ENCODE assay signal across 20 mouse cellular contexts in the genomic region with DNA sequence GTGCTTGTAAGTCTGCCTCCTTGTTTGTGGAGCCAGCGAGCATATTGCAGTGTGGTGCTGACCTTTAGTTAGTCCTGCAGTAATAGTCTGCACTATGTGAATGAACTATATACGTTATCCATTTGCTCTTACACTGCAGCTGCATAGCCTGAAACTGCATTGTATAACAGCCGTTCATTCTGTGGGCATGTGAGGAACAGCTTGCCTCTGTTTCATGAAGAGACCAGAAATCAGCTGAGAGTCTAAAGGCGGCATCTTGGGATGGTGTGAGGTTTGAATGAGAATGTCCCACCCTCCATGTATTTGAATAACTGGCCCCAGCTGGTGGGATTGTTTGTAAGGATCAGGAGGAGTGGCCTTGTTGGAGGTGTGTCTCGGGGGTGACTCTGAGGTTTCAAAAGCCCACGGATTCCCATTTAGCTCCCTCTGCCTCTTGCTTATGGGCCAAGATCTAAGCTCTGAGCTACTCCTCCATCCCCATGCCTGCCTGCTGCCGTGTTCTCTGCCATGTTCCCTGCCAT. TPM values are rescaled to one million over a fixed set of nuclear protein-coding genes. Genes with fewer than 3 reads are reported as not detected.
DNase-seq lines count a peak whose midpoint lies in the region; ATAC-seq and TF ChIP-seq lines count a peak whose summit lies in the region.
"Had no signal": no experiment of that assay in that cellular context is flagged by ENCODE, and none has a peak within 500 bp of the region (broad histone marks: within the 10 kb centered on the region; RNA-seq: fewer than 3 reads in every experiment).

No protein-coding gene starts in this region.

- no peak for TF ChIP-seq CTCF in thymus, adult 2 months (IDR thresholded peaks at IDR 0.05; ENCODE audit: borderline replicate concordance, control insufficient read depth, extremely low read depth, insufficient read depth, low read length, poor library complexity)
- no peak for TF ChIP-seq CTCF in olfactory bulb, adult 2 months (IDR thresholded peaks at IDR 0.05; ENCODE audit: insufficient read depth, low read depth, low read length)

- no peak overlapping the region for H3K4me2 ChIP-seq in heart, embryonic 13.5 days
- no peak overlapping the region for H3K4me2 ChIP-seq in forebrain, embryonic 15.5 days (replicated peaks)
- H3K4me2 ChIP-seq: forebrain, embryonic 13.5 days; neural tube, embryonic 13.5 days had no signal

- ATAC-seq in heart, embryonic 13.5 days (ENCODE audit: extremely low read depth, insufficient number of reproducible peaks, low FRiP score, low TSS enrichment), result no peak
- ATAC-seq in forebrain, embryonic 15.5 days (replicated peaks), result no peak
- ATAC-seq: forebrain, embryonic 13.5 days; hindbrain, postnatal 0 days had no signal

- peaks cover 65% of the 10 kb centered on the region for H3K4me1 ChIP-seq in heart, embryonic 13.5 days
- H3K4me1 ChIP-seq in thymus, adult 2 months (replicated peaks; ENCODE audit: control insufficient read depth, insufficient read depth, low read length), result peaks cover 51% of the 10 kb centered on the region
- H3K4me1 ChIP-seq in olfactory bulb, adult 2 months (ENCODE audit: control insufficient read depth, insufficient read depth, low read length), result peaks cover 21% of the 10 kb centered on the region
- H3K4me1 ChIP-seq in forebrain, embryonic 15.5 days, result peaks cover 45% of the 10 kb centered on the region

- intact Hi-C loops in left cerebral cortex, postnatal 25 days (cut with DNase I), result no loop called here
- intact Hi-C loops in left cerebral cortex, postnatal 4 days (cut with DNase I), result no loop called here

- WGBS in heart, embryonic 13.5 days, result 78% methylated on average over 7 of the region's 7 CpGs
- WGBS in thymus, adult 2 months, result 36% methylated on average over 7 of the region's 7 CpGs
- 33% methylated on average over 7 of the region's 7 CpGs for WGBS in olfactory bulb, adult 2 months
- 59% methylated on average over 7 of the region's 7 CpGs for WGBS in forebrain, embryonic 15.5 days

- H3K9me3 ChIP-seq in heart, embryonic 13.5 days, result no peaks in the 10 kb centered on the region
- H3K9me3 ChIP-seq in forebrain, embryonic 15.5 days, result no peaks in the 10 kb centered on the region
- H3K9me3 ChIP-seq: forebrain, embryonic 13.5 days; megakaryocyte, embryonic 14.5 days; neural tube, embryonic 13.5 days had no signal

- H3K4me3 ChIP-seq in heart, embryonic 13.5 days, result no peak overlapping the region
- peak overlapping the region; percentile 10; the same call in 1 of the 2 replicates for H3K4me3 ChIP-seq in thymus, adult 2 months (ENCODE audit: control insufficient read depth, insufficient read depth, low read length)
- H3K4me3 ChIP-seq in olfactory bulb, adult 2 months (ENCODE audit: insufficient read depth, low read depth, low read length), result no peak overlapping the region
- no peak overlapping the region for H3K4me3 ChIP-seq in forebrain, embryonic 15.5 days
- H3K4me3 ChIP-seq: forebrain, embryonic 13.5 days; heart, adult 2 months; megakaryocyte, embryonic 14.5 days; neural tube, embryonic 13.5 days had no signal

- H3K9ac ChIP-seq in heart, embryonic 13.5 days, result no peak overlapping the region
- no peak overlapping the region for H3K9ac ChIP-seq in forebrain, embryonic 15.5 days (replicated peaks)
- H3K9ac ChIP-seq: forebrain, embryonic 13.5 days; neural tube, embryonic 13.5 days had no signal

- 0 out of 2 replicates have a peak overlapping the region, but pooled peaks have one; percentile 46 for H3K27ac ChIP-seq in heart, embryonic 13.5 days (replicated peaks)
- peak overlapping the region; percentile 96 for H3K27ac ChIP-seq in thymus, adult 2 months (ENCODE audit: control insufficient read depth, insufficient read depth, low read length)
- peak overlapping the region; percentile 40 for H3K27ac ChIP-seq in olfactory bulb, adult 2 months (ENCODE audit: insufficient read depth, low read depth, low read length)
- H3K27ac ChIP-seq in forebrain, embryonic 15.5 days (replicated peaks), result no peak overlapping the region
- H3K27ac ChIP-seq: forebrain, embryonic 13.5 days; heart, adult 2 months; hindbrain, postnatal 0 days; neural tube, embryonic 13.5 days had no signal

- peaks cover 4% of the 10 kb centered on the region for H3K36me3 ChIP-seq in heart, embryonic 13.5 days
- no peaks in the 10 kb centered on the region; the same call in 1 of the 2 replicates for H3K36me3 ChIP-seq in thymus, adult 2 months (ENCODE audit: control insufficient read depth, insufficient read depth, low read length)
- H3K36me3 ChIP-seq in forebrain, embryonic 15.5 days, result no peaks in the 10 kb centered on the region
- H3K36me3 ChIP-seq: neural tube, embryonic 13.5 days had no signal

- no peaks in the 10 kb centered on the region for H3K27me3 ChIP-seq in heart, embryonic 13.5 days (replicated peaks)
- no peaks in the 10 kb centered on the region for H3K27me3 ChIP-seq in thymus, adult 2 months (ENCODE audit: control insufficient read depth, insufficient read depth, low read length)
- H3K27me3 ChIP-seq in forebrain, embryonic 15.5 days, result no peaks in the 10 kb centered on the region
- H3K27me3 ChIP-seq: forebrain, embryonic 13.5 days; neural tube, embryonic 13.5 days had no signal

- DNase-seq in heart, postnatal 4 days, result no peak
- peak; percentile 31 to 76 for DNase-seq in left cerebral cortex, postnatal 25 days (ENCODE audit: low spot score in 2 of 2)
- DNase-seq in left cerebral cortex, postnatal 4 days, result no peak
- no peak for DNase-seq in thymus, adult 2 months
- DNase-seq in thymus, postnatal 10 days (ENCODE audit: low spot score in 2 of 2), result no peak
- DNase-seq: cerebellum, postnatal 10 days; gastrocnemius, postnatal 10 days; heart, adult 2 months; kidney, adult 18-20 months; kidney, postnatal 10 days; lung, postnatal 10 days; right cerebral cortex, postnatal 4 days had no signal

- no peak for TF ChIP-seq POLR2A in thymus, adult 2 months (IDR thresholded peaks at IDR 0.05; ENCODE audit: control insufficient read depth, extremely low read depth, insufficient read depth, low read length, poor library complexity)
- TF ChIP-seq POLR2A in olfactory bulb, adult 2 months (IDR thresholded peaks at IDR 0.05; ENCODE audit: insufficient read depth, low read depth, low read length), result no peak

RNA-seq across cellular contexts. Expression of gene Ldhd, which starts 37.7 kb away (rescaled TPM):
- polyA plus RNA-seq in heart, embryonic 13.5 days (2015; fragmentation: Nextera tagmentation; extraction: Ambion mirVana), result 0.44 and 0.65 TPM in 2 replicates
- 1 to 10 TPM; 2.7 to 3.8 TPM for total RNA-seq in heart, postnatal 4 days (2021)
- total RNA-seq in left cerebral cortex, postnatal 25 days (2021), result 1 to 10 TPM; 6.8 to 7.7 TPM
- 1 to 10 TPM in 1 of 2 experiments, under 1 TPM in 1; 0.54 to 1.1 TPM for total RNA-seq in left cerebral cortex, postnatal 4 days (2021)
- 10.4 and 10.7 TPM in 2 replicates for polyA plus RNA-seq in thymus, adult 2 months (2012; rRNA removed)
- not detected in 2 replicates for polyA plus RNA-seq in olfactory bulb, adult 2 months (2012; ENCODE audit: insufficient read depth, insufficient read length, low replicate concordance, missing spikeins)
- polyA plus RNA-seq in forebrain, embryonic 15.5 days (2015; fragmentation: Nextera tagmentation; extraction: Ambion mirVana), result 0.54 and 0.60 TPM in 2 replicates
- total RNA-seq: monocyte, adult 5-6 weeks had no signal

RNA-seq across cellular contexts. Expression of gene Zfp1, which starts 50.8 kb away (rescaled TPM):
- 12.9 and 13.8 TPM in 2 replicates for polyA plus RNA-seq in heart, embryonic 13.5 days (2015; fragmentation: Nextera tagmentation; extraction: Ambion mirVana)
- 10 to 100 TPM; 10.1 to 10.5 TPM for total RNA-seq in heart, postnatal 4 days (2021)
- total RNA-seq in left cerebral cortex, postnatal 25 days (2021), result 10 to 100 TPM; 20.0 to 20.9 TPM
- 10 to 100 TPM; 23.0 to 25.0 TPM for total RNA-seq in left cerebral cortex, postnatal 4 days (2021)
- polyA plus RNA-seq in thymus, adult 2 months (2012; rRNA removed), result 10.3 and 11.1 TPM in 2 replicates
- not detected in 2 replicates for polyA plus RNA-seq in olfactory bulb, adult 2 months (2012; ENCODE audit: insufficient read depth, insufficient read length, low replicate concordance, missing spikeins)
- polyA plus RNA-seq in forebrain, embryonic 15.5 days (2015; fragmentation: Nextera tagmentation; extraction: Ambion mirVana), result 32.3 and 34.4 TPM in 2 replicates

RNA-seq across cellular contexts. Expression of gene Znrf1, which starts 56.6 kb away (rescaled TPM):
- polyA plus RNA-seq in heart, embryonic 13.5 days (2015; fragmentation: Nextera tagmentation; extraction: Ambion mirVana), result 19.7 and 20.1 TPM in 2 replicates
- 10 to 100 TPM; 60.1 to 60.5 TPM for total RNA-seq in heart, postnatal 4 days (2021)
- 100 to 1,000 TPM; 166 TPM for total RNA-seq in left cerebral cortex, postnatal 25 days (2021)
- total RNA-seq in left cerebral cortex, postnatal 4 days (2021), result 100 to 1,000 TPM; 191 to 204 TPM
- polyA plus RNA-seq in thymus, adult 2 months (2012; rRNA removed), result 946 and 968 TPM in 2 replicates
- 177 TPM in 1 of 2 replicates, not detected in the other for polyA plus RNA-seq in olfactory bulb, adult 2 months (2012; ENCODE audit: insufficient read depth, insufficient read length, low replicate concordance, missing spikeins)
- 99.8 and 102 TPM in 2 replicates for polyA plus RNA-seq in forebrain, embryonic 15.5 days (2015; fragmentation: Nextera tagmentation; extraction: Ambion mirVana)

Comparison
In these comparisons a context has a peak if more than half of its experiments do, and no peak if none do; other contexts are left out.
1. DNase-seq: peak in left cerebral cortex, postnatal 25 days (2 of 2); none in heart, postnatal 4 days (single experiment), left cerebral cortex, postnatal 4 days (single experiment), thymus, adult 2 months (single experiment) and thymus, postnatal 10 days (0 of 2).